Mouse (Mus musculus): ENCODE results near the gene Atp2a2. TPM values are rescaled to one million over a fixed set of nuclear protein-coding genes. Genes with fewer than 3 reads are reported as not detected.
A peak's percentile ranks its signal among the peaks of the same experiment; 100 is the strongest.

Gene Atp2a2
- total and polyA plus RNA-seq, 2 experiments from 2014 or later, result 785 to 2,277 TPM

- Histone ChIP-seq H3K36me3 (replicated peaks; ENCODE audit: control insufficient read depth, insufficient read depth, low read length) (peaks cover 62% of the 10 kb centered on the region), H3K9ac (replicated peaks; ENCODE audit: low read depth, low read length) (peak overlapping the region; percentile 84), H3K4me3 (ENCODE audit: low read depth, low read length) (peak overlapping the region; percentile 97), H3K27ac (ENCODE audit: low read depth) (peak overlapping the region; percentile 80), H3K4me1 (ENCODE audit: control insufficient read depth, insufficient read depth) (0 out of 2 replicates have a peak, but pooled peaks cover 3% of the 10 kb centered on the region), H3K27me3 (ENCODE audit: control insufficient read depth, insufficient read depth, low read length) (no peaks in the 10 kb centered on the region), H3K9me3 (replicated peaks; ENCODE audit: control insufficient read depth, low read length) (no peaks in the 10 kb centered on the region), H3K4me2 (ENCODE audit: low read depth, low read length) (peak overlapping the region; percentile 66)
- 26% methylated on average over 4 of the region's 4 CpGs for WGBS
- TF ChIP-seq EP300 (IDR thresholded peaks at IDR 0.05; ENCODE audit: low read depth) (no peak), CTCF (IDR thresholded peaks at IDR 0.05; ENCODE audit: low read depth) (no peak)
- DNase-seq (ENCODE audit: low spot score) (no peak), ATAC-seq (ENCODE audit: insufficient read depth, low read depth) (no peak)
Measured at GRCm38 (mm10) chr5:122496990-122497389, 5.0 kb downstream of the Atp2a2 start.

GRCm38 (mm10) chr5:122494449-122494848 lies 7.6 kb downstream of the Atp2a2 start:
- WGBS, result 32% methylated on average over 1 of the region's 1 CpGs
- Histone ChIP-seq H3K9me3 (replicated peaks; ENCODE audit: control insufficient read depth, low read length) (no peaks in the 10 kb centered on the region), H3K27me3 (ENCODE audit: control insufficient read depth, insufficient read depth, low read length) (no peaks in the 10 kb centered on the region), H3K4me2 (ENCODE audit: low read depth, low read length) (peak overlapping the region; percentile 66), H3K4me1 (ENCODE audit: control insufficient read depth, insufficient read depth) (0 out of 2 replicates have a peak, but pooled peaks cover 3% of the 10 kb centered on the region), H3K4me3 (ENCODE audit: low read depth, low read length) (peak overlapping the region; percentile 97; the same call in 1 of the 2 replicates), H3K27ac (ENCODE audit: low read depth) (peak overlapping the region; percentile 80), H3K36me3 (replicated peaks; ENCODE audit: control insufficient read depth, insufficient read depth, low read length) (peaks cover 84% of the 10 kb centered on the region), H3K9ac (replicated peaks; ENCODE audit: low read depth, low read length) (peak overlapping the region; percentile 84; the same call in 1 of the 2 replicates)
- TF ChIP-seq CTCF (IDR thresholded peaks at IDR 0.05; ENCODE audit: low read depth) (no peak), EP300 (IDR thresholded peaks at IDR 0.05; ENCODE audit: low read depth) (no peak)
- no peak for DNase-seq (ENCODE audit: low spot score)
- no peak for ATAC-seq (ENCODE audit: insufficient read depth, low read depth)

GRCm38 (mm10) chr5:122493035-122493434 lies 9.0 kb downstream of the Atp2a2 start:
- TF ChIP-seq CTCF (IDR thresholded peaks at IDR 0.05; ENCODE audit: low read depth), result no peak
- TF ChIP-seq EP300 (IDR thresholded peaks at IDR 0.05; ENCODE audit: low read depth), result no peak
- Histone ChIP-seq H3K4me1 (ENCODE audit: control insufficient read depth, insufficient read depth) (no peaks in the 10 kb centered on the region), H3K4me3 (ENCODE audit: low read depth, low read length) (no peak overlapping the region; the same call in 1 of the 2 replicates), H3K27ac (ENCODE audit: low read depth) (0 out of 2 replicates have a peak overlapping the region, but pooled peaks have one; percentile 54), H3K9me3 (replicated peaks; ENCODE audit: control insufficient read depth, low read length) (no peaks in the 10 kb centered on the region), H3K36me3 (replicated peaks; ENCODE audit: control insufficient read depth, insufficient read depth, low read length) (peaks cover 93% of the 10 kb centered on the region), H3K27me3 (ENCODE audit: control insufficient read depth, insufficient read depth, low read length) (no peaks in the 10 kb centered on the region), H3K4me2 (ENCODE audit: low read depth, low read length) (no peak overlapping the region), H3K9ac (replicated peaks; ENCODE audit: low read depth, low read length) (no peak overlapping the region)
- WGBS, result 73% methylated on average over 2 of the region's 2 CpGs
- DNase-seq (ENCODE audit: low spot score) (no peak), ATAC-seq (ENCODE audit: insufficient read depth, low read depth) (no peak)

GRCm38 (mm10) chr5:122491385-122491784 lies 10.6 kb downstream of the Atp2a2 start:
- no peak overlapping the region for H3K4me2 ChIP-seq (ENCODE audit: low read depth, low read length)
- ATAC-seq (ENCODE audit: insufficient read depth, low read depth) (no peak), DNase-seq (ENCODE audit: low spot score) (no peak)
- TF ChIP-seq EP300 (IDR thresholded peaks at IDR 0.05; ENCODE audit: low read depth) (no peak), CTCF (IDR thresholded peaks at IDR 0.05; ENCODE audit: low read depth) (no peak)
- no peaks in the 10 kb centered on the region for H3K27me3 ChIP-seq (ENCODE audit: control insufficient read depth, insufficient read depth, low read length)
- H3K4me3 ChIP-seq (ENCODE audit: low read depth, low read length), result no peak overlapping the region
- H3K9me3 ChIP-seq (replicated peaks; ENCODE audit: control insufficient read depth, low read length), result no peaks in the 10 kb centered on the region
- H3K4me1 ChIP-seq (ENCODE audit: control insufficient read depth, insufficient read depth), result no peaks in the 10 kb centered on the region
- peaks cover 94% of the 10 kb centered on the region for H3K36me3 ChIP-seq (replicated peaks; ENCODE audit: control insufficient read depth, insufficient read depth, low read length)
- WGBS, result 68% methylated on average over 10 of the region's 10 CpGs
- H3K27ac ChIP-seq (ENCODE audit: low read depth), result 0 out of 2 replicates have a peak overlapping the region, but pooled peaks have one; percentile 15
- H3K9ac ChIP-seq (replicated peaks; ENCODE audit: low read depth, low read length), result no peak overlapping the region

- no peak for DNase-seq (ENCODE audit: low spot score)
- H3K36me3 ChIP-seq (replicated peaks; ENCODE audit: control insufficient read depth, insufficient read depth, low read length), result peaks cover 94% of the 10 kb centered on the region
- no peaks in the 10 kb centered on the region for H3K27me3 ChIP-seq (ENCODE audit: control insufficient read depth, insufficient read depth, low read length)
- ATAC-seq (ENCODE audit: insufficient read depth, low read depth), result no peak
- WGBS, result 93% methylated on average over 2 of the region's 2 CpGs
- H3K4me1 ChIP-seq (ENCODE audit: control insufficient read depth, insufficient read depth), result 0 out of 2 replicates have a peak, but pooled peaks cover 4% of the 10 kb centered on the region
- H3K4me3 ChIP-seq (ENCODE audit: low read depth, low read length), result no peak overlapping the region
- H3K9me3 ChIP-seq (replicated peaks; ENCODE audit: control insufficient read depth, low read length), result no peaks in the 10 kb centered on the region
- 0 out of 2 replicates have a peak overlapping the region, but pooled peaks have one; percentile 0 for H3K27ac ChIP-seq (ENCODE audit: low read depth)
- H3K9ac ChIP-seq (replicated peaks; ENCODE audit: low read depth, low read length), result no peak overlapping the region
- TF ChIP-seq CTCF (IDR thresholded peaks at IDR 0.05; ENCODE audit: low read depth) (no peak), EP300 (IDR thresholded peaks at IDR 0.05; ENCODE audit: low read depth) (no peak)
- H3K4me2 ChIP-seq (ENCODE audit: low read depth, low read length), result no peak overlapping the region
Measured at GRCm38 (mm10) chr5:122490148-122490547, 11.9 kb downstream of the Atp2a2 start.

GRCm38 (mm10) chr5:122487825-122488224 lies 14.2 kb downstream of the Atp2a2 start:
- H3K9me3 ChIP-seq (replicated peaks; ENCODE audit: control insufficient read depth, low read length), result no peaks in the 10 kb centered on the region
- 41% methylated on average over 6 of the region's 6 CpGs for WGBS
- H3K4me3 ChIP-seq (ENCODE audit: low read depth, low read length), result no peak overlapping the region
- H3K36me3 ChIP-seq (replicated peaks; ENCODE audit: control insufficient read depth, insufficient read depth, low read length), result peaks cover 94% of the 10 kb centered on the region
- DNase-seq (ENCODE audit: low spot score) (no peak), ATAC-seq (ENCODE audit: insufficient read depth, low read depth) (no peak)
- no peak for TF ChIP-seq CTCF (IDR thresholded peaks at IDR 0.05; ENCODE audit: low read depth)
- no peak for TF ChIP-seq EP300 (IDR thresholded peaks at IDR 0.05; ENCODE audit: low read depth)
- 0 out of 2 replicates have a peak, but pooled peaks cover 11% of the 10 kb centered on the region for H3K4me1 ChIP-seq (ENCODE audit: control insufficient read depth, insufficient read depth)
- H3K27ac ChIP-seq (ENCODE audit: low read depth), result no peak overlapping the region
- H3K27me3 ChIP-seq (ENCODE audit: control insufficient read depth, insufficient read depth, low read length), result no peaks in the 10 kb centered on the region
- H3K9ac ChIP-seq (replicated peaks; ENCODE audit: low read depth, low read length), result no peak overlapping the region
- no peak overlapping the region for H3K4me2 ChIP-seq (ENCODE audit: low read depth, low read length)

All from heart, postnatal 0 days (tissue).